Mouse (Mus musculus): ENCODE data around the gene Pax5. TPM values are rescaled to one million over a fixed set of nuclear protein-coding genes. Genes with fewer than 3 reads are reported as not detected.

Pax5 gene
- polyA plus RNA-seq, 2 experiments, result 0.05 TPM; not detected in 1

GRCm38 (mm10) chr4:44702011-44702527 lies 8.2 kb downstream of the Pax5 start:
- no peak for ATAC-seq (ENCODE audit: low FRiP score, low read depth)
- no peak for DNase-seq (ENCODE audit: low spot score)

GRCm38 (mm10) chr4:44701513-44701912 lies 8.8 kb downstream of the Pax5 start:
- no peak overlapping the region for H3K4me3 ChIP-seq (replicated peaks; ENCODE audit: low read length)
- 0% methylated on average over 9 of the region's 9 CpGs for WGBS
- H3K4me1 ChIP-seq (ENCODE audit: control insufficient read depth, insufficient read depth, low read length), result peaks cover 5% of the 10 kb centered on the region
- no peak for TF ChIP-seq POLR2A (IDR thresholded peaks at IDR 0.05; ENCODE audit: borderline replicate concordance, extremely low read depth, insufficient read depth, insufficient read length)
- H3K27ac ChIP-seq (replicated peaks; ENCODE audit: low read depth, low read length), result no peak overlapping the region
- H3K9me3 ChIP-seq (ENCODE audit: control insufficient read depth, low read length), result no peaks in the 10 kb centered on the region
- ATAC-seq (ENCODE audit: low FRiP score, low read depth) (no peak), DNase-seq (ENCODE audit: low spot score) (no peak)
- H3K4me2 ChIP-seq (replicated peaks; ENCODE audit: low read depth, low read length, severe bottlenecking), result no peak overlapping the region
- H3K27me3 ChIP-seq (ENCODE audit: control insufficient read depth, insufficient read depth, low read length), result peaks cover 80% of the 10 kb centered on the region
- H3K36me3 ChIP-seq (ENCODE audit: control insufficient read depth, insufficient read depth, low read length), result no peaks in the 10 kb centered on the region
- H3K9ac ChIP-seq (ENCODE audit: low read depth, low read length, severe bottlenecking), result no peak overlapping the region

More at GRCm38 (mm10) chr4:44702011-44702527, 8.2 kb downstream of the Pax5 start:
- Histone ChIP-seq H3K27ac (replicated peaks; ENCODE audit: low read depth, low read length) (no peak overlapping the region), H3K4me1 (ENCODE audit: control insufficient read depth, insufficient read depth, low read length) (peaks cover 5% of the 10 kb centered on the region), H3K27me3 (ENCODE audit: control insufficient read depth, insufficient read depth, low read length) (peaks cover 85% of the 10 kb centered on the region), H3K9me3 (ENCODE audit: control insufficient read depth, low read length) (no peaks in the 10 kb centered on the region), H3K4me2 (replicated peaks; ENCODE audit: low read depth, low read length, severe bottlenecking) (no peak overlapping the region), H3K36me3 (ENCODE audit: control insufficient read depth, insufficient read depth, low read length) (no peaks in the 10 kb centered on the region), H3K4me3 (replicated peaks; ENCODE audit: low read length) (no peak overlapping the region), H3K9ac (ENCODE audit: low read depth, low read length, severe bottlenecking) (no peak overlapping the region)
- 1% methylated on average over 25 of the region's 25 CpGs for WGBS
- no peak for TF ChIP-seq POLR2A (IDR thresholded peaks at IDR 0.05; ENCODE audit: borderline replicate concordance, extremely low read depth, insufficient read depth, insufficient read length)

GRCm38 (mm10) chr4:44696676-44697075 lies 13.6 kb downstream of the Pax5 start:
- Histone ChIP-seq H3K27me3 (ENCODE audit: control insufficient read depth, insufficient read depth, low read length) (peaks cover 47% of the 10 kb centered on the region), H3K9ac (ENCODE audit: low read depth, low read length, severe bottlenecking) (no peak overlapping the region), H3K4me1 (ENCODE audit: control insufficient read depth, insufficient read depth, low read length) (no peaks in the 10 kb centered on the region), H3K27ac (replicated peaks; ENCODE audit: low read depth, low read length) (no peak overlapping the region), H3K36me3 (ENCODE audit: control insufficient read depth, insufficient read depth, low read length) (no peaks in the 10 kb centered on the region), H3K4me2 (replicated peaks; ENCODE audit: low read depth, low read length, severe bottlenecking) (no peak overlapping the region), H3K4me3 (replicated peaks; ENCODE audit: low read length) (no peak overlapping the region), H3K9me3 (ENCODE audit: control insufficient read depth, low read length) (no peaks in the 10 kb centered on the region)
- DNase-seq (ENCODE audit: low spot score) (no peak), ATAC-seq (ENCODE audit: low FRiP score, low read depth) (no peak)
- TF ChIP-seq POLR2A (IDR thresholded peaks at IDR 0.05; ENCODE audit: borderline replicate concordance, extremely low read depth, insufficient read depth, insufficient read length), result no peak

GRCm38 (mm10) chr4:44694369-44694768 lies 15.9 kb downstream of the Pax5 start:
- H3K9ac ChIP-seq (ENCODE audit: low read depth, low read length, severe bottlenecking), result no peak overlapping the region
- ATAC-seq (ENCODE audit: low FRiP score, low read depth) (no peak), DNase-seq (ENCODE audit: low spot score) (no peak)
- TF ChIP-seq POLR2A (IDR thresholded peaks at IDR 0.05; ENCODE audit: borderline replicate concordance, extremely low read depth, insufficient read depth, insufficient read length), result no peak
- no peak overlapping the region for H3K4me2 ChIP-seq (replicated peaks; ENCODE audit: low read depth, low read length, severe bottlenecking)
- H3K9me3 ChIP-seq (ENCODE audit: control insufficient read depth, low read length), result no peaks in the 10 kb centered on the region
- no peaks in the 10 kb centered on the region for H3K4me1 ChIP-seq (ENCODE audit: control insufficient read depth, insufficient read depth, low read length)
- WGBS, result 49% methylated on average over 15 of the region's 15 CpGs
- no peaks in the 10 kb centered on the region for H3K36me3 ChIP-seq (ENCODE audit: control insufficient read depth, insufficient read depth, low read length)
- H3K4me3 ChIP-seq (replicated peaks; ENCODE audit: low read length), result no peak overlapping the region
- no peak overlapping the region for H3K27ac ChIP-seq (replicated peaks; ENCODE audit: low read depth, low read length)
- H3K27me3 ChIP-seq (ENCODE audit: control insufficient read depth, insufficient read depth, low read length), result peaks cover 25% of the 10 kb centered on the region

- no peak for TF ChIP-seq POLR2A (IDR thresholded peaks at IDR 0.05; ENCODE audit: borderline replicate concordance, extremely low read depth, insufficient read depth, insufficient read length)
- Histone ChIP-seq H3K9ac (ENCODE audit: low read depth, low read length, severe bottlenecking) (no peak overlapping the region), H3K4me3 (replicated peaks; ENCODE audit: low read length) (no peak overlapping the region), H3K4me2 (replicated peaks; ENCODE audit: low read depth, low read length, severe bottlenecking) (no peak overlapping the region), H3K27ac (replicated peaks; ENCODE audit: low read depth, low read length) (no peak overlapping the region), H3K27me3 (ENCODE audit: control insufficient read depth, insufficient read depth, low read length) (no peaks in the 10 kb centered on the region), H3K36me3 (ENCODE audit: control insufficient read depth, insufficient read depth, low read length) (no peaks in the 10 kb centered on the region), H3K9me3 (ENCODE audit: control insufficient read depth, low read length) (no peaks in the 10 kb centered on the region), H3K4me1 (ENCODE audit: control insufficient read depth, insufficient read depth, low read length) (no peaks in the 10 kb centered on the region)
- 70% methylated on average over 6 of the region's 6 CpGs for WGBS
- ATAC-seq (ENCODE audit: low FRiP score, low read depth) (no peak), DNase-seq (ENCODE audit: low spot score) (no peak)
Measured at GRCm38 (mm10) chr4:44685582-44685981, 24.7 kb downstream of the Pax5 start.

Data from limb, embryonic 14.5 days (tissue).